Mouse (Mus musculus) E14TG2a.4 (cell line): Measurements from ENCODE around the gene Cst9.

Experiments used
- CTCF ChIP-seq: conservative IDR thresholded peaks from 2 replicates; pipeline ENCODE4 v1.5.1; 2014; ENCODE audit warnings: low read length
- NANOG ChIP-seq: IDR thresholded peaks from 2 replicates; pipeline ENCODE4 v1.6.1; 2014; ENCODE audit warnings: borderline replicate concordance, low read length, mixed read lengths

- TF ChIP-seq CTCF (no peak), NANOG (no peak)
These were observed 36.5 kb upstream of the Cst9 start, which contains the start of gene Cst8 for GRCm38 (mm10) chr2:148798485-148798884.
